Mouse (Mus musculus) E14TG2a.4 (cell line): ENCODE measurements at regions not wholly inside any gene's neighbourhood (a gene's known extent, or its start where the extent isn't known, plus 50 kb on each side); places are given as distances from the start of the nearest gene placed in this dataset.

Experiments
- CTCF ChIP-seq: conservative IDR thresholded peaks from 2 replicates; pipeline ENCODE4 v1.5.1; 2014; ENCODE audit warnings: low read length
- NANOG ChIP-seq: IDR thresholded peaks from 2 replicates; pipeline ENCODE4 v1.6.1; 2014; ENCODE audit warnings: borderline replicate concordance, low read length, mixed read lengths

DNA sequence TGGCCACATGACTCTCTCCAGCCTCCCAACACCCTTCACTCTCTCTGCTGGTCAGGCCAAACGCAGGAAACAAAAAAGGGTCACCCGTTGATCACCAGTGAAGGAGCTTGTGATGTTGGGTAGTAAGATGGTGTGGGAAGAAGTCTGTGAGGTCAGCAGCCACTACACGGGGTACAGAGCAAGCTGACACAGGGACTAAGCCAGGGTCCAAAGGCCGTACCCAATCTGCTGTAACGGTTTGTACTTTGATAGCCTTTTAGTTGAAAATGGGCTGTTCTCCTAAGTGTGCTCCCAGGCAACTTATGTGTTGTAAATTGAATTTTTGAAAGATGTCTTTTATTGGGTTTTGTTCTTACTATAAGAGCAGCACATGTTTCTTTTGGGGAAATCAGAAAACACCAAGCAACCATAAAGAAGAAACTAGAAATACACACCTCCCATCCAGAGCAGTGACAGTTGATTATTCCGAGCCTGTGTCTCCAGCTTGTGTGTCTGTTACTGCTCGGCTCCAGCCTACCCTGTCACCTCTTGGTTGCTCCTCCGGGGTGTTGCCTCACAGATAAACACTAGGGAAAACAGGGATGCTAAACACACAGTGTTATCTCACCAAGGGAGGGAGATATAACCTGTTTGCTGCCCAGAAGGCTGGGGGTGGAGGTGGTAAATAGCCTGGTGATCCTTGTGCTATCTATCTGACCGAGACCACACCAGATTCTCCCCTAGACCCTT, 158.4 kb upstream of the Usp24 start:
- TF ChIP-seq CTCF (no peak), NANOG (no peak)
